ENCODE assay signal across 22 mouse cellular contexts in the genomic region with DNA sequence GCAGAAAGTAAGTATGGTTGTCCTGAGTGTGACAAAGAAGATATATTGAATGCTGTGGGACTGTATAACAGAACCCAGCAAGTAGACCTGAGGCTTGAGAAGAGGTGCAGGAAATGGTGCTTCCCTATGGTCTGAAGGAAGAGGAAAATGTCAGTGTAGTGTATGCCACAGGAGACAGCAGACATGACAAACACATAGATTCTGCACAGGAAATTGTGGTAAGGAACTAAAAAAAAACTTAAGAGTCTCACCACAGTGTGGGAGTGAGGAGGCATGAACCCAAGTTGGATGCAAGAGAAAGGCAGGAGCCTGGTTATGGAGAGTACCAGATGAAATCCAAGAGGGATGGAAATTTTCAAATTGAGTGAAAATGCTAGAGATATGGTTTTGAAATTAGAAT.
DNase-seq lines count a peak whose midpoint lies in the region; ATAC-seq lines count a peak whose summit lies in the region.
"Had no signal": no experiment of that assay in that cellular context is flagged by ENCODE, and none has a peak within 500 bp of the region (broad histone marks: within the 10 kb centered on the region; RNA-seq: fewer than 3 reads in every experiment).

No protein-coding gene starts in this region.

- H3K36me3 ChIP-seq in forebrain, embryonic 15.5 days = no peaks in the 10 kb centered on the region
- H3K36me3 ChIP-seq: embryonic facial prominence, embryonic 13.5 days; embryonic facial prominence, embryonic 15.5 days; forebrain, embryonic 10.5 days had no signal

- no peak overlapping the region for H3K27ac ChIP-seq in forebrain, embryonic 15.5 days (replicated peaks)
- H3K27ac ChIP-seq: embryonic facial prominence, embryonic 13.5 days; embryonic facial prominence, embryonic 15.5 days; forebrain, embryonic 10.5 days; forebrain, embryonic 13.5 days had no signal

- peak; percentile 24 for DNase-seq in 3T3-L1 (ENCODE audit: low read depth, low spot score)
- peak; percentile 25 for DNase-seq in 416B (ENCODE audit: low read depth)
- DNase-seq in gastrocnemius, postnatal 36 days = no peak
- no peak for DNase-seq in yolk sac, embryonic 10.5 days (ENCODE audit: low spot score)
- DNase-seq: adrenal gland, adult 2 months; adrenal gland, postnatal 10 days; adrenal gland, postnatal 25 days; cerebellum, adult 11 months; cerebellum, adult 18-20 months; cerebellum, adult 8-10 months; cerebellum, adult 9-11 months; cerebellum, postnatal 25 days; embryo, embryonic 11 days had no signal

- no peaks in the 10 kb centered on the region for H3K4me1 ChIP-seq in forebrain, embryonic 15.5 days
- H3K4me1 ChIP-seq: embryonic facial prominence, embryonic 13.5 days; embryonic facial prominence, embryonic 15.5 days; forebrain, embryonic 10.5 days; forebrain, embryonic 13.5 days had no signal

- intact Hi-C loops in gastrocnemius, postnatal 36 days (cut with DNase I) = no loop called here

- H3K27me3 ChIP-seq in forebrain, embryonic 15.5 days = no peaks in the 10 kb centered on the region
- H3K27me3 ChIP-seq: embryonic facial prominence, embryonic 13.5 days; embryonic facial prominence, embryonic 15.5 days; forebrain, embryonic 13.5 days had no signal

- H3K9ac ChIP-seq in forebrain, embryonic 15.5 days (replicated peaks) = no peak overlapping the region
- H3K9ac ChIP-seq: embryonic facial prominence, embryonic 13.5 days; embryonic facial prominence, embryonic 15.5 days; forebrain, embryonic 13.5 days had no signal

- no peak overlapping the region for H3K4me3 ChIP-seq in forebrain, embryonic 15.5 days
- H3K4me3 ChIP-seq: embryonic facial prominence, embryonic 13.5 days; embryonic facial prominence, embryonic 15.5 days; erythroblast, embryonic 14.5 days; forebrain, embryonic 10.5 days; forebrain, embryonic 13.5 days had no signal

- H3K4me2 ChIP-seq in forebrain, embryonic 15.5 days (replicated peaks) = no peak overlapping the region
- H3K4me2 ChIP-seq: embryonic facial prominence, embryonic 13.5 days; embryonic facial prominence, embryonic 15.5 days; forebrain, embryonic 13.5 days had no signal

- no peaks in the 10 kb centered on the region for H3K9me3 ChIP-seq in forebrain, embryonic 15.5 days
- H3K9me3 ChIP-seq: embryonic facial prominence, embryonic 13.5 days; embryonic facial prominence, embryonic 15.5 days; forebrain, embryonic 10.5 days; forebrain, embryonic 13.5 days had no signal

- peak; percentile 40 for ATAC-seq in granulocyte monocyte progenitor cell, adult 5-6 weeks (replicated peaks; ENCODE audit: poor library complexity, severe bottlenecking)
- ATAC-seq in megakaryocyte progenitor cell, adult 5-6 weeks (replicated peaks; ENCODE audit: poor library complexity) = peak; percentile 46; the same call in 1 of the 2 replicates
- ATAC-seq in forebrain, embryonic 15.5 days (replicated peaks) = no peak
- ATAC-seq: forebrain, embryonic 13.5 days; forebrain, embryonic 16.5 days had no signal

Comparison
In these comparisons a context has a peak if more than half of its experiments do, and no peak if none do; other contexts are left out.
1. DNase-seq: peak in 3T3-L1 (single experiment) and 416B (single experiment); none in gastrocnemius, postnatal 36 days (0 of 2) and yolk sac, embryonic 10.5 days (single experiment).